Mouse (Mus musculus): ENCODE results near the gene Olfr727.

Gene Olfr727

DNA sequence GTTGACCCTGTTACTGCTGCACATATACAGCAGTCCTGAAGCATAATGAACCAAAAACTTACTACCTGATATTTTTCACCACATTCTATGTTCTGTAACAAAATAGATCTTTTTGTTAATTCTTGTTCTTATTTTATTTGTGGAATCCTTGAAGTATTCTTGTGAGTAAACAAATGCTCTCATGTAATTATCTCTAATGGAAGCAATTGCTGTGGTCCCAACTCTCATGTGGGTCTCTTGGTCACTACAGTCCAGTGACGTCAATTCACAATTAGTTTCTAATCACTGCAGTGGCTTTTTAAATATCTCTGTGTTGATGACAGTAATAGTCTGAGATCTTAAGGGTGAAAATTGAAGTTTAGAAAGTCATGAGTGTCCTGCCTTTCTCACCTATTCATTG is at the start of gene Olfr727:
Olfr727 (plus strand) TSS at position 301 of the 400 bp plus-strand sequence.
- no peak for DNase-seq

DNA sequence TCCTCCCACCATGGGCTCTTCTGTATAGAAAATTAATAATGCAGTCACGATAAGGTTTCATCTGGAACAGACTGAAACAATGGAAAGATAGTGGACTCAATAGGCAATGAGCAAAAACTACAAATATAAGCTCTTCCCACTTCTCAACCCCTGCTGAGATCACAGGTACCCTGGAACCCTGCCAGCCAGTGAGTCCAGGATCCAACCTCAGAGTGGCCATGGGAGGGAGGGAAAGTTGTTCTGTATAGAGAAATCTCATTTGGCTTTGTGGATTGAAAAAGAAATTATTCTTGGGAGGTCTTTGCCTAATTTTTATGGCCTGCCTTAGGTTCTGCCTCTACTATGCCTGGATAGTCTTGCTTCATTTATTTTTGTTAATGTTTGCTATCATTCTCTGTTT is 32.1 kb upstream of the Olfr727 start, which contains the start of gene Olfr726:
Olfr726 (minus strand) TSS at position 101 of the 400 bp plus-strand sequence.
- DNase-seq: no peak

DNA sequence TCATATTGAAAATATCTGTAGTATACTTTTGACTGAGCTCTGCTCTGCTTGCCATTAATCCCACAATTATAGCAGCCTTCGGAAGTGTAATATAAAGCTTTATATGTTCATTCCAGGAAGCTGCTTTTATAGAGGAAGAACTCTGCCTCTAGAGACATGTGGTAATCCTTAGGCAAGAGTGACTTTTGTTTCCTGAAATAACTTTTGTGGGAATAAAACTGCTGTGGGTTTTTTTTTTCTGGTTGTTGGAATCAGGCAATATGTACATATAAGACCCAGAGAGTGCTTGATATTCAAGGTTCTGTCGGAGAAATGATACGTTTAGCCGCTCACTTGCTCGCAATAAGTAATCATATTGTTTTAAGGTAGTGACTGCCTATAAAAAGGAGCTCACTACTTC is 19.6 kb downstream of the Olfr727 start, which contains the start of gene Olfr728:
Olfr728 (minus strand) TSS at position 101 of the 400 bp plus-strand sequence.
- DNase-seq: no peak

DNA sequence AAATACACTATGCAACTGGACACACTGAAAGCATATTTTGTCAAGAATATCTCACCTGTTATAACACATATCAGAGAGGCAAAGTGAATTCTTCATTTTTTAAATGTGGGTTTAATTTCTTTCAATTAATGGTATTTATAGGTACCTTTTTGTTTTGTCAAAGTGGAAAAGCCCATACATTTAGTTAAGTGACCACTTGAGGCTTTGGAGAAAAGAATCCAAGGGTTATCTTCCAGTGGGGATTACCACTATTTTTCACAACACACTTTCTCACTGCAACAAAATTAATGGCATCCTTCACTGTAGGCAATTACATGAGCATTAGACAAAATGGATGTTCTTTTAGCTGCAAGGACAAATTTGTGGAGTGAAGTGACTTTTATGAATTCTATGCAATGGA is 29.8 kb downstream of the Olfr727 start, which contains the start of gene Olfr729:
Olfr729 (minus strand) TSS at position 101 of the 400 bp plus-strand sequence.
- no peak for DNase-seq

All from cerebellum, adult 18-20 months (tissue).